Mouse (Mus musculus) liver, embryonic 15.5 days (tissue): ENCODE measurements around the gene Bri3. TPM values are rescaled to one million over a fixed set of nuclear protein-coding genes. Genes with fewer than 3 reads are reported as not detected.

Experiments
- ATAC-seq: fragments of 200-750 bp; cut with Nextera tagmentation; 2 replicates; pipeline ENCODE4 v1.8.0; 2017; ENCODE audit warnings: moderate number of reproducible peaks, mild to moderate bottlenecking, moderate library complexity; ENCODE audit not compliant: insufficient read depth
- H3K27ac ChIP-seq: fragments of 300-500 bp; sonication (generic); replicated peaks from 2 replicates; pipeline ENCODE4 v1.5.1; 2015; ENCODE audit warnings: mild to moderate bottlenecking, inconsistent platforms
- H3K27me3 ChIP-seq: fragments of 300-500 bp; sonication (generic); 2 replicates; pipeline ENCODE4 v1.6.1; 2015; ENCODE audit warnings: mild to moderate bottlenecking, inconsistent platforms
- H3K36me3 ChIP-seq: fragments of 300-500 bp; sonication (generic); replicated peaks from 2 replicates; pipeline ENCODE4 v1.6.1; 2015; ENCODE audit warnings: moderate library complexity, mild to moderate bottlenecking, inconsistent platforms
- H3K4me1 ChIP-seq: fragments of 300-500 bp; sonication (generic); replicated peaks from 2 replicates; pipeline ENCODE4 v1.6.1; 2015; ENCODE audit warnings: inconsistent platforms
- H3K4me2 ChIP-seq: fragments of 300-500 bp; sonication (generic); 2 replicates; pipeline ENCODE4 v1.6.1; 2015; ENCODE audit warnings: moderate library complexity, mild to moderate bottlenecking, inconsistent platforms
- H3K4me3 ChIP-seq: fragments of 300-500 bp; sonication (generic); replicated peaks from 2 replicates; pipeline ENCODE4 v1.5.1; 2015; ENCODE audit warnings: mild to moderate bottlenecking, inconsistent platforms
- H3K9ac ChIP-seq: fragments of 300-500 bp; sonication (generic); 2 replicates; pipeline ENCODE4 v1.6.1; 2015; ENCODE audit warnings: moderate library complexity, mild to moderate bottlenecking, inconsistent platforms
- H3K9me3 ChIP-seq: fragments of 300-500 bp; sonication (generic); replicated peaks from 2 replicates; pipeline ENCODE4 v1.6.1; 2016; ENCODE audit warnings: inconsistent platforms
- WGBS: fragments of 180-500 bp; shearing (Covaris S2); methylation state at CpG from one replicate; pipeline ENCODE4 v1.1.7; 2015; ENCODE audit warnings: mixed read lengths; ENCODE audit not compliant: insufficient replicate concordance; 5-methylcytosine and 5-hydroxymethylcytosine counted together
- polyA plus RNA-seq: library from polyadenylated mRNA; unstranded; fragments of >200 nt; fragmentation: Nextera tagmentation; extraction: Ambion mirVana; gene quantifications from 2 replicates; pipeline ENCODE4 v1.2.1, GENCODE M21; 2015

Bri3 gene
- polyA plus RNA-seq, 1 experiment from 2014 or later = 20.3 TPM

- Histone ChIP-seq H3K4me1 (peaks cover 52% of the 10 kb centered on the region), H3K27ac (peak overlapping the region; percentile 79)
- WGBS = under 1% methylated on average over 77 of the region's 84 CpGs
Measured at GRCm38 (mm10) chr5:144254811-144255631, 10.8 kb downstream of the Bri3 start.

GRCm38 (mm10) chr5:144255632-144256540 lies 11.6 kb downstream of the Bri3 start:
- H3K9ac ChIP-seq = peak overlapping the region; percentile 91
- no peaks in the 10 kb centered on the region for H3K36me3 ChIP-seq
- H3K4me3 ChIP-seq = peak overlapping the region; percentile 82
- H3K27ac ChIP-seq = peak overlapping the region; percentile 79
- H3K27me3 ChIP-seq = peaks cover 8% of the 10 kb centered on the region; the same call in 1 of the 2 replicates
- H3K4me1 ChIP-seq = peaks cover 52% of the 10 kb centered on the region
- H3K4me2 ChIP-seq = peak overlapping the region; percentile 100
- ATAC-seq = peak; percentile 1; the same call in 1 of the 2 replicates
- under 1% methylated on average over 40 of the region's 40 CpGs for WGBS
- no peaks in the 10 kb centered on the region for H3K9me3 ChIP-seq

More at GRCm38 (mm10) chr5:144254811-144255631, 10.8 kb downstream of the Bri3 start:
- peak; percentile 84 for ATAC-seq
- peak overlapping the region; percentile 91 for H3K9ac ChIP-seq
- H3K9me3 ChIP-seq = peaks cover 3% of the 10 kb centered on the region; the same call in 1 of the 2 replicates
- peaks cover 8% of the 10 kb centered on the region; the same call in 1 of the 2 replicates for H3K27me3 ChIP-seq
- no peaks in the 10 kb centered on the region for H3K36me3 ChIP-seq
- H3K4me2 ChIP-seq = peak overlapping the region; percentile 100
- peak overlapping the region; percentile 82 for H3K4me3 ChIP-seq

- H3K4me3 ChIP-seq = peak overlapping the region; percentile 82
- H3K9me3 ChIP-seq = no peaks in the 10 kb centered on the region
- peaks cover 8% of the 10 kb centered on the region; the same call in 1 of the 2 replicates for H3K27me3 ChIP-seq
- H3K27ac ChIP-seq = peak overlapping the region; percentile 79
- H3K4me1 ChIP-seq = peaks cover 52% of the 10 kb centered on the region
- peak overlapping the region; percentile 100 for H3K4me2 ChIP-seq
- ATAC-seq = no peak
- WGBS = 20% methylated on average over 7 of the region's 7 CpGs
- no peaks in the 10 kb centered on the region for H3K36me3 ChIP-seq
- no peak overlapping the region; the same call in 1 of the 2 replicates for H3K9ac ChIP-seq
Measured at GRCm38 (mm10) chr5:144256541-144256870, 12.3 kb downstream of the Bri3 start.

- Histone ChIP-seq H3K27ac (peak overlapping the region; percentile 79), H3K4me3 (peak overlapping the region; percentile 82), H3K27me3 (peaks cover 8% of the 10 kb centered on the region; the same call in 1 of the 2 replicates), H3K36me3 (no peaks in the 10 kb centered on the region), H3K9me3 (no peaks in the 10 kb centered on the region), H3K4me1 (peaks cover 52% of the 10 kb centered on the region), H3K4me2 (peak overlapping the region; percentile 100), H3K9ac (no peak overlapping the region)
- no peak for ATAC-seq
- WGBS = 50% methylated on average over 1 of the region's 1 CpGs
Measured at GRCm38 (mm10) chr5:144256888-144257287, 12.7 kb downstream of the Bri3 start.

GRCm38 (mm10) chr5:144257451-144258110 lies 13.3 kb downstream of the Bri3 start:
- H3K9me3 ChIP-seq = no peaks in the 10 kb centered on the region
- H3K4me1 ChIP-seq = peaks cover 52% of the 10 kb centered on the region
- H3K9ac ChIP-seq = no peak overlapping the region
- WGBS = 75% methylated on average over 3 of the region's 3 CpGs
- H3K27me3 ChIP-seq = peaks cover 8% of the 10 kb centered on the region; the same call in 1 of the 2 replicates
- H3K4me2 ChIP-seq = peak overlapping the region; percentile 100; the same call in 1 of the 2 replicates
- ATAC-seq = no peak
- H3K4me3 ChIP-seq = no peak overlapping the region
- no peak overlapping the region for H3K27ac ChIP-seq
- H3K36me3 ChIP-seq = no peaks in the 10 kb centered on the region

- no peak overlapping the region for H3K27ac ChIP-seq
- peaks cover 52% of the 10 kb centered on the region for H3K4me1 ChIP-seq
- no peaks in the 10 kb centered on the region for H3K9me3 ChIP-seq
- H3K36me3 ChIP-seq = 0 out of 2 replicates have a peak, but pooled peaks cover 2% of the 10 kb centered on the region
- no peak for ATAC-seq
- WGBS = 71% methylated on average over 14 of the region's 14 CpGs
- H3K9ac ChIP-seq = no peak overlapping the region
- 0 out of 2 replicates have a peak overlapping the region, but pooled peaks have one; percentile 3 for H3K4me2 ChIP-seq
- peaks cover 8% of the 10 kb centered on the region; the same call in 1 of the 2 replicates for H3K27me3 ChIP-seq
- no peak overlapping the region for H3K4me3 ChIP-seq
Measured at GRCm38 (mm10) chr5:144258131-144258611, 13.9 kb downstream of the Bri3 start.

GRCm38 (mm10) chr5:144258687-144259086 lies 14.4 kb downstream of the Bri3 start:
- no peak for ATAC-seq
- 47% methylated on average over 2 of the region's 2 CpGs for WGBS
- Histone ChIP-seq H3K27me3 (peaks cover 8% of the 10 kb centered on the region; the same call in 1 of the 2 replicates), H3K4me2 (no peak overlapping the region), H3K4me1 (peaks cover 52% of the 10 kb centered on the region), H3K27ac (no peak overlapping the region), H3K36me3 (0 out of 2 replicates have a peak, but pooled peaks cover 4% of the 10 kb centered on the region), H3K9me3 (no peaks in the 10 kb centered on the region), H3K9ac (no peak overlapping the region), H3K4me3 (no peak overlapping the region)

- WGBS = 72% methylated on average over 6 of the region's 6 CpGs
- Histone ChIP-seq H3K4me2 (no peak overlapping the region), H3K9me3 (no peaks in the 10 kb centered on the region), H3K9ac (no peak overlapping the region), H3K4me3 (no peak overlapping the region), H3K27ac (no peak overlapping the region), H3K36me3 (0 out of 2 replicates have a peak, but pooled peaks cover 4% of the 10 kb centered on the region), H3K27me3 (peaks cover 8% of the 10 kb centered on the region; the same call in 1 of the 2 replicates), H3K4me1 (peaks cover 48% of the 10 kb centered on the region)
- no peak for ATAC-seq
Measured at GRCm38 (mm10) chr5:144259228-144259627, 15.0 kb downstream of the Bri3 start.

GRCm38 (mm10) chr5:144260464-144260863 lies 16.2 kb downstream of the Bri3 start:
- ATAC-seq = no peak
- no peak overlapping the region for H3K4me3 ChIP-seq
- no peak overlapping the region for H3K27ac ChIP-seq
- no peaks in the 10 kb centered on the region for H3K9me3 ChIP-seq
- H3K27me3 ChIP-seq = peaks cover 8% of the 10 kb centered on the region; the same call in 1 of the 2 replicates
- WGBS = 73% methylated on average over 8 of the region's 8 CpGs
- H3K9ac ChIP-seq = no peak overlapping the region
- no peak overlapping the region for H3K4me2 ChIP-seq
- H3K4me1 ChIP-seq = peaks cover 38% of the 10 kb centered on the region
- H3K36me3 ChIP-seq = peaks cover 11% of the 10 kb centered on the region

GRCm38 (mm10) chr5:144261309-144261708 lies 17.1 kb downstream of the Bri3 start:
- no peak overlapping the region for H3K27ac ChIP-seq
- peaks cover 29% of the 10 kb centered on the region for H3K4me1 ChIP-seq
- no peak overlapping the region for H3K4me2 ChIP-seq
- H3K4me3 ChIP-seq = no peak overlapping the region
- H3K9me3 ChIP-seq = no peaks in the 10 kb centered on the region
- H3K27me3 ChIP-seq = no peaks in the 10 kb centered on the region
- H3K9ac ChIP-seq = no peak overlapping the region
- WGBS = 72% methylated on average over 9 of the region's 9 CpGs
- peaks cover 16% of the 10 kb centered on the region for H3K36me3 ChIP-seq
- ATAC-seq = no peak
